Mouse (Mus musculus) stomach, postnatal 0 days (tissue): ENCODE data around the gene Dchs1. TPM values are rescaled to one million over a fixed set of nuclear protein-coding genes. Genes with fewer than 3 reads are reported as not detected.
"Not testable (repeated sequence)": the region's sequence is repeated elsewhere in the genome, so short reads cannot be mapped to it uniquely, and the experiment has no call there.

ENCODE experiments used
- ATAC-seq: fragments of 200-750 bp; cut with Nextera tagmentation; 2 replicates; pipeline ENCODE4 v1.8.0; 2017; ENCODE audit not compliant: low FRiP score, low TSS enrichment
- DNase-seq: peaks from one replicate; pipeline ENCODE4 v3.0.0-alpha.2; 2016; ENCODE audit warnings: low spot score
- H3K27ac ChIP-seq: fragments of 300-500 bp; sonication (generic); replicated peaks from 2 replicates; pipeline ENCODE4 v1.5.1; 2014; ENCODE audit warnings: mild to moderate bottlenecking, control low read depth
- H3K27me3 ChIP-seq: fragments of 300-500 bp; sonication (generic); 2 replicates; pipeline ENCODE4 v1.6.1; 2014; ENCODE audit warnings: low read length; ENCODE audit not compliant: control insufficient read depth, insufficient read depth
- H3K36me3 ChIP-seq: fragments of 300-500 bp; sonication (generic); 2 replicates; pipeline ENCODE4 v1.6.1; 2014; ENCODE audit warnings: low read length, mixed read lengths; ENCODE audit not compliant: control insufficient read depth, insufficient read depth
- H3K4me1 ChIP-seq: fragments of 300-500 bp; sonication (generic); replicated peaks from 2 replicates; pipeline ENCODE4 v1.6.1; 2014; ENCODE audit warnings: antibody characterized with exemption; ENCODE audit not compliant: control insufficient read depth, insufficient read depth
- H3K4me2 ChIP-seq: fragments of 300-500 bp; sonication (generic); replicated peaks from 2 replicates; pipeline ENCODE4 v1.6.1; 2014; ENCODE audit warnings: low read depth, mild to moderate bottlenecking, control low read depth, moderate library complexity
- H3K4me3 ChIP-seq: fragments of 300-500 bp; sonication (generic); 2 replicates; pipeline ENCODE4 v1.5.1; 2014; ENCODE audit warnings: low read depth, low read length, control low read depth
- H3K9ac ChIP-seq: fragments of 300-500 bp; sonication (generic); 2 replicates; pipeline ENCODE4 v1.6.1; 2014; ENCODE audit warnings: mild to moderate bottlenecking, low read length, control low read depth, mixed read lengths
- H3K9me3 ChIP-seq: fragments of 300-500 bp; sonication (generic); 2 replicates; pipeline ENCODE4 v1.6.1; 2016; ENCODE audit warnings: low read length; ENCODE audit not compliant: control insufficient read depth
- CTCF ChIP-seq: IDR thresholded peaks from 2 replicates; pipeline ENCODE4 v1.5.1; 2016; ENCODE audit warnings: antibody characterized with exemption, low read depth, mild to moderate bottlenecking, moderate library complexity
- EP300 ChIP-seq: optimal IDR thresholded peaks from 2 replicates; pipeline ENCODE3; 2016; ENCODE audit warnings: antibody characterized with exemption
- WGBS: fragments of 180-500 bp; shearing (Covaris S2); extraction: QIAGEN DNeasy Blood & Tissue Kit; methylation state at CpG from one replicate; pipeline ENCODE4 v1.1.7; 2014; 5-methylcytosine and 5-hydroxymethylcytosine counted together
- polyA plus RNA-seq: library from polyadenylated mRNA; unstranded; fragments of >200 nt; fragmentation: Nextera tagmentation; extraction: Ambion mirVana; gene quantifications from 2 replicates; pipeline ENCODE4 v1.2.1, GENCODE M21; 2015

The Dchs1 gene
- polyA plus RNA-seq, 1 experiment from 2014 or later = 2.5 TPM

DNA sequence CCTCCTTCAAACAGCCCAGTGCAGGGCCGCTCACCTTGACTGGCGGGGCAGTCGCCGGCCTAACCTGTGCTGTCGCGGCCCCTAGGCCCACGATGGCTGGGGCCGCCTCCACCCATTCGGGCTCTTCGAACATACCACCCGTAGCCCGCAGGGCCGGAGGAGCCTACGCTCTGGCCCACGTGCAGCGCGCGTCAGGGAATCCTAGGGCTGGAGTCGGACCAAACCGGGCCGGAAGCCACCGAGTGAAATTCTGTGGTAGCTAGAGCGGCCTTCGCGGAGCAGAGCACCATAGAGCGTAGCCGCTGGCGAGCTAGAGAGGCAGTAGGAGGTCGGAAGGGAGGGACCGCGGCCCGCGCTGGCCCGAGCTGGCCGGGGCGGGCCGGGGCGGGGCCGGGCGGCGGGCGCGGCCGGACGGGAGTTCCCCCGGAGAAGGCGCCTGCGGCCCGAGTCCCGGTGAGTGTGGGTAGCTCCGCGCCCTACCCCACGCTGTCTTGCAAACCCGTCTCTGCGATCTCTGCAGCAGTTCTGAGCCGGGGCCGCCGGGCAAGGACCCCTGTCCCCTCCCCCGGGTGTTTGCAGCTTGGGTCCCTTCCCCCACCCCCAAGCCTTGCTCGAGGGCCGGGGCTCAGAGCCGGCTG lies 51.1 kb downstream of the Dchs1 start, which contains the start of gene Ilk:
Gene Ilk, plus strand, starts transcription at position 329 of the 638 bp plus-strand sequence.
- H3K4me3 ChIP-seq = peak within 1 kb of the TSS; percentile 94
- H3K36me3 ChIP-seq = peaks cover 20% of the 10 kb centered on the region

DNA sequence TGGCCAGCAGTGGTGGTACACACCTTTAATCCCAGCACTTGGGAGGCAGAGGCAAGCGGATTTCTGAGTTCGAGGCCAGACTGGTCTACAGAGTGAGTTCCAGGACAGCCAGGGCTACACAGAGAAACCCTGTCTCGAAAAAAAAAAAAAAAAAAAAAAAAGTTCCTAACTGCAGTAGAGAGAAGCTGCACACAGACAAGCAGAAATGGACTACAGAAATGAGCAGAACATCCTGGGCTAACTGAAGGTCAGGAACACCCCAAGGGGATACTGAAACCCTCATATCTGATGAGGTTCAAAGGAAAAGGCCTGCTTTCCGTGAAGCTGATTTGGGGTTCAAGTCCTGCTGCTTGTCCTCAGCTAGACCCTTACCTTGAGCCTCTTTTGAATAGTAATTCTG lies 52.0 kb downstream of the Dchs1 start:
- WGBS = 36% methylated on average over 4 of the region's 4 CpGs
- Histone ChIP-seq H3K36me3 (peaks cover 16% of the 10 kb centered on the region), H3K4me2 (peak overlapping the region; percentile 84)

More for the DNA sequence above, 51.1 kb downstream of the Dchs1 start, which contains the start of gene Ilk:
- H3K4me1 ChIP-seq = no peaks in the 10 kb centered on the region
- WGBS = 0% methylated on average over 38 of the region's 62 CpGs
- H3K27me3 ChIP-seq = no peaks in the 10 kb centered on the region
- peak within 1 kb of the TSS; percentile 96 for H3K9ac ChIP-seq
- H3K27ac ChIP-seq = peak within 1 kb of the TSS; percentile 95
- ATAC-seq (peak; percentile 99), DNase-seq (peak; percentile 93)
- H3K9me3 ChIP-seq = no peaks in the 10 kb centered on the region
- TF ChIP-seq CTCF = peak; percentile 20; the same call in 1 of the 2 replicates
- no peak for TF ChIP-seq EP300
- peak within 1 kb of the TSS; percentile 84 for H3K4me2 ChIP-seq

DNA sequence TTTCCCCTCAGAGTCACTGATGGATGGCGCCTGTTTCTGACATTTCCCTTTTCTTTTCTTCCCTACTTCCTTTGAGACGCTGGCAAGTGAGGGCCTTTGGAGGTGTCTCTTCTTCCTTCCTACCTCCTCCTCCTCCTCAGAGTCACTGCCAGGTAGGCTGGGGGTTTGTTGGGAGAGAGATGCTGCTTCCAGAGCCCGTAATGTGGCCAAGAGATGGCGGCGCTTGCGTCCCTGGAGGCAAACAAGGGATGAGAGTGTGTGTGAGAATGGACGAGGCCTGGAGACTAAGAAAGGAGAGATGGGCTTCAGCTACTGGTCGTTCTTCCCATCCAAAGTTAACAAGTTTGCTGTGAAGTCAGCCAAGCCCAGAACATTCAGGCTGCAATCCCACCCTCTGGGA lies 52.6 kb downstream of the Dchs1 start:
- no peak overlapping the region for H3K27ac ChIP-seq
- H3K9ac ChIP-seq = no peak overlapping the region
- no peak for DNase-seq
- H3K4me2 ChIP-seq = no peak overlapping the region
- no peak overlapping the region for H3K4me3 ChIP-seq
- no peaks in the 10 kb centered on the region for H3K4me1 ChIP-seq
- no peak for ATAC-seq
- WGBS = 81% methylated on average over 8 of the region's 8 CpGs
- H3K27me3 ChIP-seq = no peaks in the 10 kb centered on the region
- TF ChIP-seq EP300 (no peak), CTCF (no peak)
- H3K36me3 ChIP-seq = peaks cover 13% of the 10 kb centered on the region
- no peaks in the 10 kb centered on the region for H3K9me3 ChIP-seq

More for the DNA sequence above, 52.0 kb downstream of the Dchs1 start:
- H3K4me1 ChIP-seq, DNase-seq, H3K9me3 ChIP-seq, ATAC-seq, H3K27me3 ChIP-seq, H3K27ac ChIP-seq: not testable (repeated sequence)
- H3K4me3 ChIP-seq = peak overlapping the region; percentile 94
- H3K9ac ChIP-seq = peak overlapping the region; percentile 96

DNA sequence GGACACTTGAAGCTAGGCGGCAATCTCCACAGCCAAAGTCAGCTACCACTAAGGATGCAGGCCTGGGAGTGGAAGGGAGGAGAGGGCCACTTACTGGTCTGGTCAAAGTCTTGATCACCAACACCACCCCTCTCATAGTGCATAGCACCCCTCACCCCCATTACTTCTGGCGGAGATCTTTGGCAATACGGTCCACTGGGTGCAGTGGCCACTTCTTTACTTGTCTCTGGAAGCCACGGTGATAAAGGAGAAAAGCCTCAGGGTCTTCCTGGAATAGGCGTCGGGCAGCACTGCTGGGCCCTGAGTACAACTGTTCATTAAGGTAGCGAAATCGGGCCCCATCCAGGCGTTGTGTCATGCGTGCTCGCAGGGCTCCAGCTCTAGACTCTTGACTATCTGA lies 53.6 kb downstream of the Dchs1 start:
- H3K4me2 ChIP-seq = no peak overlapping the region

DNA sequence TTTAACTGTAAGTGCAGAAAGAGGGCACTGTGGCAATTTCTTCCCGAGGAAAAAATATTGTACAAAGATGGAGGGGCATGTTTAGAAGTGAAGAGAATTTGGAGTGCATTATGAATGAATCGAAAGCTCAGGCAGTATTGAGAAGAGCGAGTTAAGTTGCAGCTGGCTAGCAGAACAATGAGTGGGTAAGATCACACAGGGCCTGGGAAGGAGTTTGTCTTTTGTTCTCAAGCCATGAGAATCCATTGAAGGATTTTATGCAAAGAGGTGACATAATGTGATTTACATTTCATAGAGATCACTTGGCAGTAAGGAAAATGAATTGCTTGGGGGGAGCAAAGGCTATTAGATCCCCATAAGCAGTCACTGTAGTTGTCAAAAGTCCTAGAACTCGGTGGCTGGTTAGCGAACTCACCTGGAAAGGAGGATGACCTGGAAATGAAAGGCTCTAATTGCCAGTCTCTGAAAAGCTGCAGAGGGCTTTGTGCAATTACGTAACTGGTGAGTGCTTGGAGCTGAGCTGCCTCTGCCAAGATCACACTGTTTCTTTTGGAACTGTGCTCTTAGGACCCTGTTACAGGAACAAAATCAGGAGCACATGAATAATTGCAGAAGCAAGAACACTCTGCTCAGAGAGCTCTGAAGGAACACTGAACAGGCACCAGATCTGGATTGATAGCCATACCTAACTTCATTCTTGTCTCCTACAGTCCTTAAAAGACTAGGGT lies 58.6 kb downstream of the Dchs1 start:
- H3K36me3 ChIP-seq = peaks cover 13% of the 10 kb centered on the region
- H3K27me3 ChIP-seq = no peaks in the 10 kb centered on the region
- WGBS = 68% methylated on average over 6 of the region's 6 CpGs
- no peak overlapping the region; the same call in 1 of the 2 replicates for H3K27ac ChIP-seq
- TF ChIP-seq CTCF = no peak
- no peak for TF ChIP-seq EP300
- no peaks in the 10 kb centered on the region for H3K4me1 ChIP-seq
- no peak overlapping the region for H3K9ac ChIP-seq
- H3K9me3 ChIP-seq = no peaks in the 10 kb centered on the region
- DNase-seq (no peak), ATAC-seq (no peak)
- no peak overlapping the region for H3K4me3 ChIP-seq
- no peak overlapping the region for H3K4me2 ChIP-seq

More for the DNA sequence above, 53.6 kb downstream of the Dchs1 start:
- H3K9me3 ChIP-seq = no peaks in the 10 kb centered on the region
- H3K27me3 ChIP-seq = no peaks in the 10 kb centered on the region
- no peak overlapping the region for H3K4me3 ChIP-seq
- H3K36me3 ChIP-seq = peaks cover 13% of the 10 kb centered on the region
- no peak overlapping the region for H3K9ac ChIP-seq
- no peaks in the 10 kb centered on the region for H3K4me1 ChIP-seq
- DNase-seq (peak; percentile 8), ATAC-seq (no peak)
- WGBS = 94% methylated on average over 11 of the region's 11 CpGs
- TF ChIP-seq EP300 = no peak
- no peak for TF ChIP-seq CTCF
- H3K27ac ChIP-seq = no peak overlapping the region

DNA sequence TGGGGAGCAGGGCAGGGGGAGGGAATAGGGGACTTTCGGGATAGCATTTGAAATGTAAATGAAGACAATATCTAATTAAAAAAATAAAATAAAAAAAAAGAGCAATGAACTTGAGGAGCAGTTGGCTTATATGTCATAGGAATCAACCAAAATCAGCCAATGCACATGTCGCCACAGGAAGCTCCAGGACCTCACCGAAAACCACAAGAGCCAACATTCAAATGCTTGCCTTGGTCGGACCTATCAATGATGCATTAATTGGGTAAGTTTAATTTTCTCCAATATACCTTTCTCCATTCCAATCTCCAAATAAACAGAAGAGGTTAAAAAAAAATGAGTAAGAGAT lies 60.5 kb downstream of the Dchs1 start:
- Histone ChIP-seq H3K27me3 (no peaks in the 10 kb centered on the region), H3K9me3 (no peaks in the 10 kb centered on the region), H3K9ac (no peak overlapping the region), H3K4me3 (no peak overlapping the region), H3K27ac (no peak overlapping the region), H3K36me3 (peaks cover 4% of the 10 kb centered on the region; the same call in 1 of the 2 replicates), H3K4me1 (no peaks in the 10 kb centered on the region), H3K4me2 (no peak overlapping the region)
- DNase-seq = no peak
- WGBS = 93% methylated on average over 4 of the region's 4 CpGs
- TF ChIP-seq EP300 (no peak), CTCF (no peak)
- ATAC-seq = no peak
